Mouse (Mus musculus): Measurements from ENCODE around the gene Ccdc194. TPM values are rescaled to one million over a fixed set of nuclear protein-coding genes. Genes with fewer than 3 reads are reported as not detected.
"Not testable (repeated sequence)": the region's sequence is repeated elsewhere in the genome, so short reads cannot be mapped to it uniquely, and the experiment has no call there.

Ccdc194 gene
- polyA plus RNA-seq, 1 experiment from 2014 or later = 0.49 TPM

- no peak overlapping the region for H3K27ac ChIP-seq
- no peak overlapping the region for H3K4me3 ChIP-seq
- H3K27me3 ChIP-seq = peaks cover 4% of the 10 kb centered on the region
- H3K4me2 ChIP-seq (replicated peaks) = no peak overlapping the region
- 65% methylated on average over 7 of the region's 7 CpGs for WGBS
- H3K36me3 ChIP-seq = peaks cover 25% of the 10 kb centered on the region
- ATAC-seq (ENCODE audit: insufficient number of reproducible peaks, insufficient read depth, low FRiP score, low TSS enrichment) = no peak
- H3K9ac ChIP-seq = no peak overlapping the region
- no peaks in the 10 kb centered on the region for H3K9me3 ChIP-seq
- H3K4me1 ChIP-seq = peaks cover 3% of the 10 kb centered on the region; the same call in 1 of the 2 replicates
Measured at GRCm38 (mm10) chr8:71550754-71551153, 25.2 kb upstream of the Ccdc194 start.

- no peak for ATAC-seq (ENCODE audit: insufficient number of reproducible peaks, insufficient read depth, low FRiP score, low TSS enrichment)
- no peak overlapping the region for H3K4me2 ChIP-seq (replicated peaks)
- no peaks in the 10 kb centered on the region for H3K27me3 ChIP-seq
- H3K4me1 ChIP-seq = peaks cover 8% of the 10 kb centered on the region
- H3K36me3 ChIP-seq = peaks cover 32% of the 10 kb centered on the region
- WGBS = 84% methylated on average over 7 of the region's 7 CpGs
- no peak overlapping the region for H3K9ac ChIP-seq
- no peak overlapping the region for H3K4me3 ChIP-seq
- no peak overlapping the region for H3K27ac ChIP-seq
- no peaks in the 10 kb centered on the region for H3K9me3 ChIP-seq
Measured at GRCm38 (mm10) chr8:71547590-71547989, 22.1 kb upstream of the Ccdc194 start.

GRCm38 (mm10) chr8:71545053-71545452 is 19.5 kb upstream of the Ccdc194 start:
- 88% methylated on average over 11 of the region's 11 CpGs for whole genome bisulfite sequencing
- no peak overlapping the region for H3K9ac ChIP-seq
- H3K4me3 ChIP-seq = no peak overlapping the region
- H3K9me3 ChIP-seq = no peaks in the 10 kb centered on the region
- H3K4me1 ChIP-seq = peaks cover 8% of the 10 kb centered on the region
- H3K4me2 ChIP-seq (replicated peaks) = no peak overlapping the region
- peaks cover 32% of the 10 kb centered on the region for H3K36me3 ChIP-seq
- no peak overlapping the region for H3K27ac ChIP-seq
- ATAC-seq (ENCODE audit: insufficient number of reproducible peaks, insufficient read depth, low FRiP score, low TSS enrichment) = no peak
- H3K27me3 ChIP-seq = no peaks in the 10 kb centered on the region

GRCm38 (mm10) chr8:71543755-71544154 is 18.2 kb upstream of the Ccdc194 start:
- Histone ChIP-seq H3K4me3 (peak overlapping the region; percentile 91), H3K4me1 (peaks cover 8% of the 10 kb centered on the region), H3K9me3 (no peaks in the 10 kb centered on the region), H3K27ac (no peak overlapping the region), H3K27me3 (0 out of 2 replicates have a peak, but pooled peaks cover 3% of the 10 kb centered on the region), H3K36me3 (peaks cover 32% of the 10 kb centered on the region), H3K4me2 (replicated peaks) (peak overlapping the region; percentile 89), H3K9ac (peak overlapping the region; percentile 87; the same call in 1 of the 2 replicates)
- no peak for ATAC-seq (ENCODE audit: insufficient number of reproducible peaks, insufficient read depth, low FRiP score, low TSS enrichment)
- WGBS = 87% methylated on average over 9 of the region's 9 CpGs

GRCm38 (mm10) chr8:71542632-71543343 is 17.3 kb upstream of the Ccdc194 start, which contains the start of gene Mvb12a:
TSS of gene Mvb12a (plus strand) at chr8:71542922.
- peak within 1 kb of the TSS; percentile 87 for H3K9ac ChIP-seq
- ATAC-seq (ENCODE audit: insufficient number of reproducible peaks, insufficient read depth, low FRiP score, low TSS enrichment) = peak; percentile 87
- peak within 1 kb of the TSS; percentile 89 for H3K4me2 ChIP-seq (replicated peaks)
- peaks cover 25% of the 10 kb centered on the region for H3K36me3 ChIP-seq
- peaks cover 11% of the 10 kb centered on the region for H3K4me1 ChIP-seq
- 0 out of 2 replicates have a peak, but pooled peaks cover 3% of the 10 kb centered on the region for H3K27me3 ChIP-seq
- H3K4me3 ChIP-seq = peak within 1 kb of the TSS; percentile 91
- under 1% methylated on average over 54 of the region's 55 CpGs for WGBS
- 0 out of 2 replicates have a peak within 1 kb of the TSS, but pooled peaks have one; percentile 33 for H3K27ac ChIP-seq
- no peaks in the 10 kb centered on the region for H3K9me3 ChIP-seq

- H3K27me3 ChIP-seq = 0 out of 2 replicates have a peak, but pooled peaks cover 9% of the 10 kb centered on the region
- H3K9ac ChIP-seq = no peak within 1 kb of the TSS
- 2% methylated on average over 37 of the region's 37 CpGs for WGBS
- H3K4me3 ChIP-seq = peak within 1 kb of the TSS; percentile 37
- H3K4me2 ChIP-seq (replicated peaks) = peak within 1 kb of the TSS; percentile 51
- H3K4me1 ChIP-seq = peaks cover 5% of the 10 kb centered on the region
- ATAC-seq (ENCODE audit: insufficient number of reproducible peaks, insufficient read depth, low FRiP score, low TSS enrichment) = peak; percentile 31; the same call in 1 of the 2 replicates
- no peaks in the 10 kb centered on the region for H3K9me3 ChIP-seq
- no peak within 1 kb of the TSS for H3K27ac ChIP-seq
- no peaks in the 10 kb centered on the region for H3K36me3 ChIP-seq
Measured at GRCm38 (mm10) chr8:71537028-71537867, 11.7 kb upstream of the Ccdc194 start, which contains the start of gene Bst2. TSS of gene Bst2 (minus strand) at chr8:71537456.

- H3K36me3 ChIP-seq = no peaks in the 10 kb centered on the region
- 0 out of 2 replicates have a peak, but pooled peaks cover 9% of the 10 kb centered on the region for H3K27me3 ChIP-seq
- WGBS = 65% methylated on average over 5 of the region's 5 CpGs
- no peak for ATAC-seq (ENCODE audit: insufficient number of reproducible peaks, insufficient read depth, low FRiP score, low TSS enrichment)
- H3K9ac ChIP-seq = no peak overlapping the region
- no peaks in the 10 kb centered on the region for H3K9me3 ChIP-seq
- H3K4me2 ChIP-seq (replicated peaks) = no peak overlapping the region
- H3K4me3 ChIP-seq = no peak overlapping the region
- peaks cover 5% of the 10 kb centered on the region for H3K4me1 ChIP-seq
- H3K27ac ChIP-seq = no peak overlapping the region
Measured at GRCm38 (mm10) chr8:71535663-71536062, 10.2 kb upstream of the Ccdc194 start.

- no peak for ATAC-seq (ENCODE audit: insufficient number of reproducible peaks, insufficient read depth, low FRiP score, low TSS enrichment)
- 0 out of 2 replicates have a peak, but pooled peaks cover 8% of the 10 kb centered on the region for H3K27me3 ChIP-seq
- no peak overlapping the region for H3K9ac ChIP-seq
- no peak overlapping the region for H3K4me3 ChIP-seq
- no peaks in the 10 kb centered on the region for H3K36me3 ChIP-seq
- H3K4me1 ChIP-seq = peaks cover 5% of the 10 kb centered on the region
- 33% methylated on average over 3 of the region's 3 CpGs for WGBS
- H3K9me3 ChIP-seq = no peaks in the 10 kb centered on the region
- no peak overlapping the region for H3K4me2 ChIP-seq (replicated peaks)
- no peak overlapping the region for H3K27ac ChIP-seq
Measured at GRCm38 (mm10) chr8:71534263-71534810, 8.8 kb upstream of the Ccdc194 start.

- H3K4me1 ChIP-seq; H3K4me3 ChIP-seq; H3K9ac ChIP-seq; H3K9me3 ChIP-seq; H3K36me3 ChIP-seq; ATAC-seq (ENCODE audit: insufficient number of reproducible peaks, insufficient read depth, low FRiP score, low TSS enrichment); H3K4me2 ChIP-seq (replicated peaks); H3K27ac ChIP-seq: not testable (repeated sequence)
- peaks cover 16% of the 10 kb centered on the region for H3K27me3 ChIP-seq
- 59% methylated on average over 6 of the region's 12 CpGs for WGBS
Measured at GRCm38 (mm10) chr8:71530735-71531467, 5.4 kb upstream of the Ccdc194 start.

GRCm38 (mm10) chr8:71528362-71529073 is 3.0 kb upstream of the Ccdc194 start:
- Histone ChIP-seq H3K27ac (peak overlapping the region; percentile 61; the same call in 1 of the 2 replicates), H3K4me1 (peaks cover 7% of the 10 kb centered on the region; the same call in 1 of the 2 replicates), H3K9ac (no peak overlapping the region), H3K9me3 (no peaks in the 10 kb centered on the region), H3K27me3 (peaks cover 36% of the 10 kb centered on the region), H3K4me2 (replicated peaks) (no peak overlapping the region), H3K36me3 (no peaks in the 10 kb centered on the region), H3K4me3 (no peak overlapping the region)
- 69% methylated on average over 11 of the region's 11 CpGs for WGBS
- no peak for ATAC-seq (ENCODE audit: insufficient number of reproducible peaks, insufficient read depth, low FRiP score, low TSS enrichment)
